Mouse (Mus musculus) ovary, adult 18-20 months (tissue): Measurements from ENCODE around the gene Rps11.
"Not testable (repeated sequence)": the region's sequence is repeated elsewhere in the genome, so short reads cannot be mapped to it uniquely, and the experiment has no call there.

Experiments
- DNase-seq: peaks from one replicate; pipeline ENCODE4 v3.0.0; 2022; ENCODE audit warnings: low spot score, mixed read lengths

Gene Rps11

DNA sequence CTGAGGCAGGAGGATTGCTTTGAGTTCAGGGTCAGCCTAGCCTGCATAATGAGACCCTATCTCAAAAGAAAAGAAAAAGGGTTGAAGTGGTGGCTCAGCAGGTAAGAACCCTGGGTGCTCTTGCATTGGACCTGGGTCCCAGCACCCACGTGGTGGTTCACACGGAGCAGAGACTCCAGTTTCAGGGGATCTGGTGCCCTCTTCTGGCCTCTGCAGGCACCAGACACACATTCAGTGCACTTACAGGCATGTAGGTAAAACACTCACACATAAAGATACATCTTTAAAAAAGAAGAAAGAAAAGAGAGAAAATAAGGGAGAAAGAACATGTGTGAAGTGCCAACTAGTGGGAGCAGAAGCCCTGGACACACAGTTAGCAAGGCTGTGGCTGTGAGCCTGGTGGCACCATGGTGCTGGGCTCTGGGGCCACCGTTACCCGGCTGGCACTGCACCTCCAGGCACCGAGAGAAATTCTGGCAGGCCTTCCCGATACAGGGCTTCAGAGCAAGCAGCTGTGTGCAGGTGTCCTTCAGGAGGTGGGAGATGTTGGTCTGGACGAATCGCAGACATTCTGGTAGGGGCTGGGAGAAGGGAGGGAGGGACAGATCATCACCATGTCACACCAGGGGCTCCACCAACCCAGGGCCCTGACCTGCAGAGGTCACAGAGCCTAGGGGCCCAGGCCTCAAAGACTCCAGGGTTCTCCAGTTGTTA, 9.4 kb upstream of the Rps11 start:
- no peak for DNase-seq

DNA sequence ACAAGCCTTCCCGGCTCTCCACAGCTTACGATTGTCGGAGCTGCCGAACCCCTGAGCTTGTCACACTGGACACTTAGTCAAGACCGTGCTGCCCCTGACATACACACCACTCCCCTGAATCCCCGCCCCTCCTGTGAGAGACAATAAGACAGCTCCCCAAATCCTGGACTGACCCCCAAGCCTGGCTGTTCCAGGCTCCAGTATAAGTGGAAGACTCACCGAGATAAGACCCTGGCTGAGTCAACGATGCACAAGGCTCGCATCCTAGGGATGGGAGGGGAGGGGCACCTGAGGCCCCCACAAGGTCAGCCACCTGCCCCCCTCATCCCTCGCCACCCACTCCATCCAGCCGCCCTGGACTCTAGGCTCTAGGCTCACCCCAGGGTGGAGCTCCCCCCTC, 7.6 kb upstream of the Rps11 start:
- no peak for DNase-seq

DNA sequence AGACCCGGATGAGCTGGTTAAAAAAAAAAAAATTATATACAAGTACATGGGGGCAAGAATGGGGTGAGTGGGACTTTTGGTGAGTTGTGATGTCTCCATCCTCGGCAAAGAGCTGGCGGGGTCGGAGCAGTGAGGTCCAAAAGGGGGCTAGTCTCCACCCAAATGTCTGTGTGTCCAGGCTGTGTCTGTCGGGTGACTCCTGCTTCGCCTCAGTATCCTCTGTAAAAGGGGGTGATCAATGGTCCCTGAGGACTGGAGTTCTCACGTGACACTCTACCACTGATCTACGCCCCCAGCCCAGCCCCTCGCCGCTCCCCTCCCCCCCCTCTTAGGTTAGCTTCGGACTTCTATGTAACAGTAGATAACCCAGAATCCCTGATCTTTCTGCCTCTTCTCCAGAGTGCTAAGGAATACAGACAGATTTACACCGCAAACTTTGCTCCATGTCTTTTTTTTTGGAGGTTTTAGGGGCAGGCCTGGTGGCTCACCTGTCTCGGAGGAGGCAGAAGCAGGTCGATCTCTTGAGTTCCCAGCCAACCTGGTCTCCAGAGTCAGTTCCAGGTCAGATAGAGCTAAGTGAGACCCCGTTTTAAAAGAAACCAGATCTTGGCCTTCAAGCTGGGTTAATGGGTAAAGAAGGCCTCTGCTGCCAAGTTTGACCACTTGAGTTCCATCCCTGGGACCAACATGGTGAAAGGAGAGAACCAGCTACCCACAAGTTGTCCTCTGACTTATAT, 5.7 kb upstream of the Rps11 start:
- DNase-seq = no peak

DNA sequence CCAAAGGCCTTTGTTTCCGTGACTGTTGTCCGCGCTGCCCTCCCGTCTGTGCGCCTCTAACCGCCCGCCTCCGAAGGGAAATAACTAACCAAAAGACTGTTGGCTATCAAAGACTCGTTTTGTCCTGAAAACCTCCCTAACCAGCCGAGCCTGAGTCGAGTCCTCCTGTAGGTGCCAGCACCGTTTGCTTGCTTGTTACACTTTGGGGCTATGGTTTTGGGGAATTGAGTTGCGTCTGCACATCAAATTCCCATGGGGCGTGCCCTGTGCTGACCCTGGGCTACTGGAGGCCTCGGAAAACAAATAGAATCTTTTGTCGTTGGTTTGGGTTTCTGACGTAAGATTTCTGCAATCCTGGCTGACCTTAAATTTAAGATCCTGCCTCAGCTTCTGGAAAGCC, 5.1 kb upstream of the Rps11 start:
- DNase-seq = no peak

DNA sequence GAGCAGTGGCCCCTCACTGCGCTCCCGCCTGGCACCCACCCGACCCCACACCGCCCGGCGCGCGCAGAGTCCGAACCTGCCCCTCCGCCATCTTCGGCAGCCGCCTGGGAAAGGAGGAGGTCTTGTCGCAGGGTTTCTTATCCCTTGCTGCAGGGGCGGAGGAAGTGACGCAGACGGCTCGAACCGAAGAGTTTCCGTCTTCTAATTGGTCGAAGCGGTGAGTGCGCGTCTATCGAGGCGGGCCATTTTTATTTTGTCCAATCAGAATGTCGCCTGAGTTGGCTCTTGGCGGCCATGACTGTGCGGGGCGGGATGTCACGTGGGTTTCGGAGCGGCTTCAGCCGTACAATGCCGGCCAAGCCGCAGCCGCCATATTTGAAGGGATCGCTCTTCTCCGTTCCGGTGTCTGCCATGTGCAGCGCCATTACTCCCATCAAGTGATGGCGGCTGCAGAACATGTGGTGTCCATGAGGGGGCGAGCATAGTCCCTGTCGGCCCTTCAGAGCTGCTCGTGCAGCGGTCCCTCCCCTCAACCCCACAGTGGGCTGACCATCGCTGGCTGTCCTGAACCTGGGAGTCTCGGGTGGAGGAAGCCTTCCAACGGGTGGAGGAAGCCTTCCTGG, 4.5 kb upstream of the Rps11 start, which contains the start of gene Rpl13a:
Rpl13a (minus strand) TSS at position 138 of the 623 bp plus-strand sequence.
- DNase-seq = peak; percentile 99

DNA sequence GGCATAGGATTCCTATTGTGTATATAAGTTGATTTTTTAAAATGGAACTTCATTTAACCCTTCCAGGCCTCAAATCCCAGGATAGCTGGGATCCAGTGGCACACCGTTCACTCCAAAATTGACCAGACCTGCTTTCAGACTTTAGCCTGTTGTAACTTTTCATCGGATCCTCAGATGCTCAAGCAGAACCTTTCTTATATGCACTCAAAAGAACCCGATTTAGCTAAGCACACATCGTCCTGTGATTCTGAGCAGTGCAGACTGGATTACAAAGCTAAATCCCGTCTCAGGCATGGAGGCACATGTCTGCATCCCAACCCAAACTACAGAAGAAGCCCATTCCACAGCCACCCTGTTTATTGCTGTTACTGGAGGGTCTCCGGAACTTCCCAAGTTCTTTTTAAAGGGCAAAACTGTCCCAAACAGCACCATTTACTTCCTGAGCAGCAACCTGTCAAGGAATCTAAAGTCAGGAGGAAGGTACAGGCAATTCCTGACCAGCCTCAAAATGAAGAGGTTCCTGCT, 3.5 kb upstream of the Rps11 start:
- DNase-seq = no peak

DNA sequence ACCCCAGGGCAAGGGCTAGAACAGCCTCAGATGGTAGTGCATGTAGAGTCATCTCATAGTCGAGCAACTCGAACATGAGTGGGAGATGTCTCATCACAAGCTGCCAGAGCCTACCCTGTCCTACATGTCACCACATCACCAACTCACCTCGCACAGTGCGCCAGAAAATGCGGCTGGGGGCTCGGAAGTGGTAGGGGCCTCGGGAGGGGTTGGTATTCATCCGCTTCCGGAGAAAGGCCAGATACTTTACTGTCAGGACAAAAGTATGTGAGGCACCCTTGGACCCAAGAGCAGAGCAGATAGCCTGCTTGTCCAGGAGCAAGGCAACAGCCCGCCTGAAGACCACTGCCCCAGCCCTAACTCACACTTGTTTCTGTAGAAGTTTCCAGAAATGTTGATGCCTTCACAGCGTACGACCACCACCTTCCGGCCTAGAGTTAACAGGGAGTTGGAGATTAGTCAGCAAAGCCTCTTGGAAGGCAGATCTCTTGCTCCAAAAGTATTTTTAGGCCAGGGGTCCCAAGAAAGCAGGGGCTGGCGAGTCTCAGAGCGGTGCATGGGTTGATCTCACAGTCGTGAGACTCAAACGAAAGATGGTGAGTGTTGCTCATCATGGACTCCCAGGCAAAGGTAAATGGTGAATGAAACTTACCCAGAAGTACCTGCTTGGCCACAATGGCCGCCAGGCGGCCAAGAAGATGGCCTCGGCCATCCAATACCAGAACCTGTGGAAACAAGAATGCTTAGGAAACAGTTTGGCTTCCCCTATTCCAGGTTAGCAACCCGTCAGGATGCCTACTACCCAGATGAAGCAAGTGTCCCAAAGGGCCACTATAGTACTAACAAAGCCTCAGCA, 2.8 kb upstream of the Rps11 start:
- no peak for DNase-seq

DNA sequence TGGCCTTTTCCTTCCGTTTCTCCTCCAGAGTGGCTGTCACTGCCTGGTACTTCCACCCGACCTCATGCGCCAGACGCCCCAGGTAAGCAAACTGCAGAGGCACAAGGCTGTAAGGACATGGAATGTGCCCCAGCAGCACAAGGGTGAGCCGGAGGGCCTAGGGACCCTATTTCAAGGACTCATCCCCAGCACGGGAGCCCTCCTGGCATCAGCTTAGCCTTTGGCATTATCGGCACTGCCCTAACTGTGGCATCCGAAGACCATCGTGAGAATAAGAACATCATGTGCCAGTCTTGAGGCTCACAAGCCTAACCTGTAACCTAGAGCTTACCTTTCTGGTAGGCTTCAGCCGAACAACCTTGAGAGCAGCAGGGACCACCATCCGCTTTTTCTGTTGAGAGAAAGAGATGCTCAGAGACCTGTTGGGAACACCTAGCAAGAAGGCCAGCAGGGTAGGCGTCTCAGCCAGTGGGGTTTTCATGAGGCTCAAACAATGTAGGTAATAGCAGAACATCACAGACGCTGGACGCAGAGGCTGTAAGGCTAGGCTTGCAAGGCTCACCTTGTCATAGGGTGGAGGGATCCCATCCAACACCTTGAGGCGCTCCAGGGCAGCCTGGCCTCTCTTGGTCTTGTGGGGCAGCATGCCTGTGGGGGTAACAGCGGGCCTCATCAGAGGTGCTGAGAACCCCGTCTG, 2.1 kb upstream of the Rps11 start:
- DNase-seq = no peak

DNA sequence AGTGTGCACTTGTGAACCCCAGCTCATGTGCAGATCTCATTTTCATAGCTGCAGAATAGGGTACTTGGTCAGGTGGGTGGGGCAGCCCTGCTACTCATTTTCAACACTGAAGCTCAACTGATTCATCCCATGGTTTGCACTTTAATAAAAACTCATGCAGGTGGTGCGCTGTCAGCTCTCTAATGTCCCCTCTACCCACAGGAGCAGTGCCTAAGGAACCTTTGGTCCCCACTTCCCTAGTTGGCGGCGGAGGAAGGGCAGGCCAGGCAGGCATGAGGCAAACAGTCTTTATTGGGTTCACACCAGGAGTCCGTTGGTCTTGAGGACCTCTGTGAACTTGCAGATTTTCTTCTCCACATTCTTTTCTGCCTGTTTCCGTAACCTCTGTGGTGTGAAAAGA, 1.4 kb upstream of the Rps11 start:
- not testable (repeated sequence) for DNase-seq

DNA sequence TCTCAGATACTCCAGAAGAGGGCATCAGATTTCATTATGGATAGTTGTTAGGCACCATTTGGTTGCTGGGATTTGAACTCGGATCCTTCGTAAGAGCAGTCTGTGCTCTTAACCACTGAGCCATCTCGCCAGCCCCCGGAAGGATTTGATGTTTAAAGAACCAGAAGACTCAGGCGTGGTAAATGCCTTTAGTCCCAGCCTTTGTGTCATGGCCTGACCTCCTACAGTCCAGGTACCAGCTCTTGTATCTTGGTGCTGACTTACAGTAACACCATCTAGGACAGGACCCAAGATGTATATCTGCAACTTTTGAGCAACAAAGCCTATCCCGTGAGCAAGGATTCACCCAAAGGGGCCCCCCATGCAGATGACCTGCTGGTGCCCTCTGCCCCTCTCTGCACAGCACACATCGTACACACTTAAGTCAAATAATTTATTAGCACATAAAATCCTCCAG, 933 bp upstream of the Rps11 start:
- DNase-seq = no peak

DNA sequence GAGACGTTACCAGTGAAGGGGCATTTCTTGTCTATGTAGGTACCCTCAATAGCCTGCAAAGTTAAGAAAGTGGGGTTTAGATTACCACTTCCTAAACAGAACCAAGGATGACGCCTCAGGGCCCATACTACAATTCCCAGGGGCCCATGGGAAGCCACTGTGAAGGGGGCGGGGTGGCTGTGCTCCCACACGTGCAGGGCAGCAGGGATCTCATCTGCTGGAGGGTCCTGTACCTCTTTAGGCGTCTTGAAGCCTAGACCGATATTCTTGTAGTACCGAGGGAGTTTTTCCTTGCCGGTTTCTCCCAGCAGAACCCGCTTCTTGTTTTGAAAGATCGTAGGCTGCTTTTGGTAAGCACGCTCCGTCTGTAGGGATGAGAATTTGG, 1.1 kb downstream of the Rps11 start:
- no peak for DNase-seq

DNA sequence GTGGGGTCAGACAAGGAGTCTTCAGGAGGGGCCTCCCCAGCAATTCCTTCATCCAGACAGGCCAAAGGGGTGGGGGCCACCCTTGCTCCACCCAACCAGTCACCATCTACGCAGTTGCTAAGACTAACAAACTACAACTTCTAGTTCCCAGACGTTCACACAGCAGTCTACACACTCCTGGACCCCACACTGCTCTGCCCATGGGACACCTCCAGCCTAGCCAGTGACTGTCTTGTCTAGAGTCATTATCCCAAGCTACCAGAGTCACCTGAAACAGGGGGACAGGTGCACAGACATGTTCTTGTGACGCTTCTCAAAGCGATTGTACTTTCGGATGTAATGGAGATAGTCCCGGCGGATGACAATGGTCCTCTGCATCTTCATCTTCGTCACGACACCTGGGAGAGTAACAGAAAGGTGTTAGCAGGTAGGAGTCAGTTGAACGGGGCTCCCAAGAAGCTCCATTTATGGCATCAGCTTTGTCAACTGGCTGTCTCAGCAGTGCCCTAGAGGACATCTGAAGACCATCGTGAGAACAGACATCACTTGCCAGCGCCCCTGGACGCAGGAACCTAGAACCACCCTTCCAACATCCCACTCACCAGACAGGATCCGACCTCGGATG, 1.6 kb downstream of the Rps11 start:
- no peak for DNase-seq

DNA sequence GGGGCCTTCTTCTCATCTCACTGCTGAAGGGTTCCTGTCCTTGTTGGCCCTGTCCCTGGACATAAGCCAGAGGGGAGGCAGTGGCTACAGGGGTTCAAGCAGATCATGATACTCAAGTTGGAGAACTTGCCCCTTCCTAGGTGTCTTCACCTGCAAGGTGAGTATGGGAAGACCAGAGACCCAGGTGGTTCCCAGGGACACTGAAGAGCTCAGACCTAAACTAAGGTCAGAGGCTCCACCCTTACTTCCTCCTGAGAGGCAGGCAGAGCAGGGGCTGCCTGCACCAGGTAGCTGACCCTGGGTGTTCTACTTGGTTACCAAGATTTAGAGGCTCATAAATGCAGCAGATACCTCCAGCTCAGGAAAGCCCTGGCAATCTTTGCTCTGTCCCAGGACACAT, 2.3 kb downstream of the Rps11 start:
- DNase-seq = no peak

DNA sequence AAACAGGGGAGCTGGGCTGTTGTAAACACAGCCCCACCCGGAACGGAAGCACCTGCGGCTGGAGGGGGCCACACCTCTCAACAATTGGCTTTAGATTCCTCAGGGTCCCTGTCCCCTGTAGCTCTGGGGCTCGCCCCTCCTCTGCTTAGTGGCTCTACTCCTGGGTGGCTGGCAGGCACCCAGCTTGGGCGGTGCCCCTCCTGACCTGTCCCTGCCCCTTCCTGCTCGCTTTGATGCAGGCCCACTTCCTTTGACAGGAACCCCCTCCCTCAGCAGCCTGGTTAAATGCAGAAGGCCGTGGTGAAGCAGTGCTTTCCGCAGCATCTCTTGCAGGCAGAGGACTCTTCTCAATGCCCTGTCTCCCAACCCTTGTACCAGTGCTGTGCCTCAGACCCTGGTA, 2.8 kb downstream of the Rps11 start:
- no peak for DNase-seq

DNA sequence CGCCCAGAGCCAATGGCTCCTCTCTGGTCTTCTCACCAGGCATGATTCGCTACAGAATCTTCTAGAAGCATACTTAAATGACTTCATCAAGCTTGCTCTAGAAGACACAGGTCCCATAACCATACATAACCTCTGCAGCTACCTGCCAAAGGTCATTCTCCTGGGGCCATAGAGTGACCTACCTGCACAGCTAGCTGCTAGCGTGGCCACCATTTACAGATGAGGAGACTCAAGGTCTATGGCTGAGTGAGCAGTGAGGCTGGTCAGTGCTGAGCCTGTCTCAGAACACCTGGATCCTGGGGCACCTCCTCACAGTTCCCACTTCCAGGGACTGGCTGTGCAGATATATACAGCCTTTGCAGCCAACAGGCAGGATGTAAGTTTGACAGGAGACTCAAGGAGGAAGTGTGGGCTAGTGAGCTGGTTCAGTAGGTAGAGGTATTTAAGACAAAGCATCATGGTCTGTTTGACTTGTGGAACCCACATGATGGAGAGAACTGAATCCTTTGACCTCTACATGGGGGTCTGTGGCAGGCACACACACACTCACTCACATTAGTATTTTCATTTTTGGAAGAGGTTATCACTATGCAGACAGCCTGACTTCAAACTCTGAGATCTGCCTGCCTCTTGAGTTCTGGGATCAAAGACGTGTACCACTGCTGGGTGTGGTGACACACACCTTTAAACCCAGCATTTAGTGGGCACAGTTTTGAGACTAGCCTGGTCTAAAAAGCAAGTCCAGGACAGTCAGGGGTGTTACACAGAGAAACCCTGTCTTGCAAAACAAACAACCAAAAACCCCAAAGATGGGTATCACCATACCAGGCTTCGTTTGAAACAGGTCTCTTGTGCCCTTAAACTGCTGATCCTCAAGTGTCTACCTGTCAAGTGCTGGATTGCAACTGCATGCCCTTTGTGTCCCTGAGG, 4.2 kb downstream of the Rps11 start:
- DNase-seq = no peak

DNA sequence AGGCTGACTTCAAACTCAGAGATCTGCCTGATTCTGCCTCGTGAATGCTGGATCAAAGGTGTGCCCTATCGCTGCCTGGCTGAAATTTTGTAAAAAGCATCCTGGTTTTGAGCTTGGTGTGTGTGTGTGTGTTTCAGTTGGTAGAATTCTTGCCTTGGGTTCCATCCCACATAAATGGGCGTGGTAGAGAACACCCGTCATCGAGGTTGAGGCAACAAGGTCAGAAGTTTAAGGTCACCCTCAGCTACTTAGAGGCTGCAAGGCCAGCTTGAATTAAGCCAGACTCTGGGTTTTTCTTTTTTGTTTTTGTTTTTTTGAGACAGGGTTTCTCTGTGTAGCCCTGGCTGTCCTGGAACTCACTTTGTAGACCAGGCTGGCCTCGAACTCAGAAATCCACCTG, 5.9 kb downstream of the Rps11 start:
- DNase-seq = no peak

DNA sequence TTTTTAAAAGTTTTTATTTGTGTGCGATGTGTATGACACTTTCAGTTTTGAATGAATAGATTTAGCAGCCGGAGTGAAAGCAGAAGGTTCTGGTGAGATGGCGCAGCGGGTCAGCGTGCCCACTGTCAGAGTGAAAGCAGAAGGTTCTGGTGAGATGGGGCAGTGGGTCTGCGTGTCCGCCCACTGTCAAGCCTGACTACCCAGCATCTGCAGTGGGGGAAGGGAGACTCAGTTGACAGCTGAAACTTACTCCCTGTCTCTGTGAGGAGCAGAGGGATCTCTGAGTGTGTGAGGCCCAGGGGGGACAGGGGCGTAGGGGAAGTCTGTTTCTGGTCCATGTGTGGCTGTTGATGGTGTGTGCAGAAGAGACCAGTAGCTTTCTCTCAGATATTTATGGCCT, 6.7 kb downstream of the Rps11 start:
- no peak for DNase-seq

DNA sequence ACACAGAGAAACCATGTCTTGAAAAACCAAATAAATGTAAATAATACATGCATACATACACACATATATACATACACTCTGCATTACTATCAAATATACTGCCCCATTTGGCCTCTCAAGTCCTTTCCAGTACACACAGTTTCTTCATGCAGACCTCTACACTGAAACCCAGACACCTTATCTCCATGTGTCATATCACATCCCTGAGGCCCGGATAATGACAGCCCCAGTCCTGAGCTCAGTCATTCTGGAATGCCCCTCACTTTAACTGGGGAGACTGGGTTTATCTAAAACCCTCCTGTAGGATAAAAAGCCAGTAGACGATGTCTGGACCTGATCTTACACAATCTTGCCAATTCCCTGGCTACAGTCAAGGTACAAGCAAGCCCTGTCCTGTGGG, 10.8 kb downstream of the Rps11 start:
- DNase-seq = no peak

DNA sequence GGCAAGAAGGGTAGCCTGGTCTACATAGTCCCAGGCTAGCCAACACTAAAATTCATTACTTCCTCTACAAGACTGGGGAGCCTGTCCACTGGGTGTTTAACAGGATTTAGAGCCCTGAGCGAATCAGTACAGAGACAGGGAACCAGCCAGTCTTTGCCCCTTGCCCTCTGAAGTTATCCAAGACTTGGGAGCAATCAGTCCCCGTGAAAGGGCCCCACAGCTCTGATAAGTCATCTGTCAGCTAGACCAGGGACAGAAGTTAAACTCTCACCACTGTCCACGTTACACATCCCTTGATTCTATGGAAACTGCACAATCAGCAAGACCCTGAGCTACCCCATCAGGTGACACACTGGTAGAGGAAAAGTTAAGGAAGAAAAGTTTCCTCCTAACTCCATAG, 11.7 kb downstream of the Rps11 start:
- no peak for DNase-seq

DNA sequence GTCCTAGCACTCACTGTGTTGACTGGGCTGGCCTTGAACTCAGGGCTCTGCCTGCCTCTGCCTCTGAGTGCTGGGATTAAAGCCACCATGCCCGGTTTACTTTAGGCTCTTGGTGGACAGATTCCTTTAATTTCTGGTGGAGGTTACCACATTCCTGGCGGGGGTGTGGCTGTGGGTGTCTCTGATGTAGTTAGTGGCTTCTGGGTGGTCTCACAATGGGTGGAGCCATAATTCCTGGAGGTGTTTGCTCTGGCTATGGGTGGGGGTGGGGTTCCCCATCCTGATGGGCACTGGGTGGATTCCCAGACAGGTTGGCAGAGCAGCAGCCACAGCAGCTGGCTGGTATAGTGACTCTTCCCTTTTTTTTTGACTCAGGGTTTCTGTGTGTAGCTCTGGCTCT, 12.3 kb downstream of the Rps11 start:
- no peak for DNase-seq
